Mouse (Mus musculus): Measurements from ENCODE around the gene Gm20671.

DNA sequence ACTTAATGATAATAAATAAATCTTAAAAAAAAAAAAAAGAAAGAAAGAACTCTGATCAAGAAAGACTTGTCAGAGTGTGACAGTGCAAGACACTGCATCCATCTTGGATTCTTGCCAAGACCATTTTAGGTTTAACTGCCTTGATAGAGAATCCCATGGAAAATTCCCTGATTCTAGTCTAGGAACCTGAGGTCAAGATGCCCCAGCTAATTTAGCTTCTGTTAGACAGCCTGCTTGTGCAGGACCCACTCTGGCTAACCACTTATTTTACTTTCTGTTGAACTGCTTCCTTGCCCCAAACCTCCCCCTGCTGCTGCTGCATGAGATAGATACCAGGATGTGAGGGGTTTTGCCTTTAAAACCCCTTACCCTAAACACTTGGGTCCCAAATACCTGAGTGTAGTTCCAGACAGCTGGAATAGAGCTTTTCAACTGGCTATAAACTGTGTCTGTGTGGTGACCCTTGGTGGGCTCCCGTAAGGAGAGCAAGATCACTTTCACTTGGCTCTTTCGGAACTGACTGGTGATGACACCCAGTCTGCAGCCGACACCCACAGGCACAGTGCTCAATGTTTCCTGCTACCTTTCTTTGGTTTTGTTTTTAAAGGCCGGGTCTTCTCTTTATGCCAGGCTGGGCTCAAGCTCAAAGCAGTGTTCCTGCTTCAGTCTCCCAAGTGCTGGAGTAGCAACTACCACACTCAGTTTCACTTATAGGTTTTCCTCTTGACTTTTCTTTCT lies 59.1 kb downstream of the Gm20671 start:
- no peak for TF ChIP-seq CTCF (IDR thresholded peaks at IDR 0.05; ENCODE audit: borderline replicate concordance, insufficient read depth, low read length)
- TF ChIP-seq POLR2A (IDR thresholded peaks at IDR 0.05; ENCODE audit: low read depth, low read length) = no peak
